In the genomic region with DNA sequence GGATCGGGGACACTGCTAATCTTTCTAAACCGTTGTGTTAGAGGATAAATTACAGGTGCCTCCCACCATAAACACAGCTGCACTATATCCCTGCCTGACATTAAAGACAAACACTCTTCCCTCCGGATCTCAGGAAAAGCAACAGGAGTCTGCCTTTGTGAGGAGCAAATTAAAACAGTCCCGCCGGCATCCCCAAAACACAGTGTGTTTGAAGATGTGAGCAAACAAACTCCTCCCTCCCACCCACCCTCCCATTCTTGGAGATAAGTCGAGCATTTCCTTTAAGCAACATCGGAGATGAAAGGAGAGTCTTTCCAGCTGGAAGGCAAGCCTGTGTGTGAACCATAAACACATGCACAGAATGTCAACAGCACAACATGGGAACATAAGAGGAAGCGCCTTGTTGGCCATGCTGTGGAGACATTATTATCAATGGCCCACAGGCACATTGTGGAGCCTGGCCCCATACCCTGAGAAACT, we compare ENCODE assay signal across 15 mouse cellular contexts.
DNase-seq lines count a peak whose midpoint lies in the region; ATAC-seq lines count a peak whose summit lies in the region.
"Had no signal": no experiment of that assay in that cellular context is flagged by ENCODE, and none has a peak within 500 bp of the region (broad histone marks: within the 10 kb centered on the region; RNA-seq: fewer than 3 reads in every experiment).

No protein-coding gene starts in this region.

- no peak for ATAC-seq in forebrain, embryonic 12.5 days (ENCODE audit: low FRiP score)
- ATAC-seq in kidney, embryonic 15.5 days (replicated peaks; ENCODE audit: low FRiP score), result peak; percentile 90
- ATAC-seq in stomach, embryonic 15.5 days (ENCODE audit: insufficient read depth, low FRiP score, low read depth), result peak; percentile 14; the same call in 1 of the 2 replicates

- H3K4me2 ChIP-seq in forebrain, embryonic 12.5 days, result no peak overlapping the region
- H3K4me2 ChIP-seq in kidney, embryonic 15.5 days, result 0 out of 2 replicates have a peak overlapping the region, but pooled peaks have one; percentile 14
- H3K4me2 ChIP-seq in stomach, embryonic 15.5 days, result no peak overlapping the region
- H3K4me2 ChIP-seq: hindbrain, embryonic 14.5 days; liver, embryonic 13.5 days; midbrain, embryonic 12.5 days had no signal

- no peaks in the 10 kb centered on the region for H3K27me3 ChIP-seq in forebrain, embryonic 10.5 days (ENCODE audit: poor library complexity, severe bottlenecking)
- no peaks in the 10 kb centered on the region for H3K27me3 ChIP-seq in forebrain, embryonic 12.5 days
- H3K27me3 ChIP-seq in kidney, embryonic 15.5 days, result no peaks in the 10 kb centered on the region
- H3K27me3 ChIP-seq in stomach, embryonic 15.5 days (replicated peaks), result no peaks in the 10 kb centered on the region
- H3K27me3 ChIP-seq: liver, embryonic 13.5 days had no signal

- peaks cover 13% of the 10 kb centered on the region for H3K4me1 ChIP-seq in forebrain, embryonic 10.5 days
- peaks cover 9% of the 10 kb centered on the region for H3K4me1 ChIP-seq in forebrain, embryonic 12.5 days
- peaks cover 18% of the 10 kb centered on the region for H3K4me1 ChIP-seq in kidney, embryonic 15.5 days
- peaks cover 2% of the 10 kb centered on the region; the same call in 1 of the 2 replicates for H3K4me1 ChIP-seq in stomach, embryonic 15.5 days
- H3K4me1 ChIP-seq: liver, embryonic 13.5 days had no signal

- H3K9me3 ChIP-seq in forebrain, embryonic 10.5 days, result no peaks in the 10 kb centered on the region
- no peaks in the 10 kb centered on the region for H3K9me3 ChIP-seq in forebrain, embryonic 12.5 days
- no peaks in the 10 kb centered on the region for H3K9me3 ChIP-seq in kidney, embryonic 15.5 days (replicated peaks)
- no peaks in the 10 kb centered on the region for H3K9me3 ChIP-seq in stomach, embryonic 15.5 days
- H3K9me3 ChIP-seq: liver, embryonic 13.5 days; midbrain, embryonic 12.5 days had no signal

- no peak for DNase-seq in forebrain, embryonic 10.5 days (ENCODE audit: extremely low spot score, low spot score)
- DNase-seq in kidney, adult 11 months, result no peak
- DNase-seq in ovary, adult 18-20 months (ENCODE audit: low spot score), result peak; percentile 4
- no peak for DNase-seq in ovary, postnatal 10 days (ENCODE audit: low spot score)
- no peak for DNase-seq in layer of hippocampus, postnatal 14 days (ENCODE audit: low spot score in 2 of 2)
- DNase-seq: adrenal gland, postnatal 10 days; cerebellum, postnatal 25 days; heart, adult 2 months; liver, embryonic 13.5 days; right cerebral cortex, adult 18-20 months had no signal

- WGBS in forebrain, embryonic 10.5 days, result 12% methylated on average over 8 of the region's 8 CpGs
- 9% methylated on average over 8 of the region's 8 CpGs for WGBS in forebrain, embryonic 12.5 days
- 5% methylated on average over 8 of the region's 8 CpGs for WGBS in kidney, embryonic 15.5 days
- WGBS in stomach, embryonic 15.5 days, result 9% methylated on average over 8 of the region's 8 CpGs

- no peaks in the 10 kb centered on the region for H3K36me3 ChIP-seq in forebrain, embryonic 10.5 days (replicated peaks)
- H3K36me3 ChIP-seq in forebrain, embryonic 12.5 days (replicated peaks), result no peaks in the 10 kb centered on the region
- H3K36me3 ChIP-seq in kidney, embryonic 15.5 days, result no peaks in the 10 kb centered on the region
- no peaks in the 10 kb centered on the region for H3K36me3 ChIP-seq in stomach, embryonic 15.5 days
- H3K36me3 ChIP-seq: liver, embryonic 13.5 days; midbrain, embryonic 12.5 days had no signal

- H3K27ac ChIP-seq in forebrain, embryonic 10.5 days, result peak overlapping the region; percentile 26; the same call in 1 of the 2 replicates
- no peak overlapping the region for H3K27ac ChIP-seq in forebrain, embryonic 12.5 days
- peak overlapping the region; percentile 78 for H3K27ac ChIP-seq in kidney, embryonic 15.5 days
- H3K27ac ChIP-seq in stomach, embryonic 15.5 days, result 0 out of 2 replicates have a peak overlapping the region, but pooled peaks have one; percentile 36
- H3K27ac ChIP-seq: heart, adult 2 months; hindbrain, embryonic 14.5 days; liver, embryonic 13.5 days; midbrain, embryonic 12.5 days had no signal

- H3K4me3 ChIP-seq in forebrain, embryonic 10.5 days, result no peak overlapping the region
- no peak overlapping the region for H3K4me3 ChIP-seq in forebrain, embryonic 12.5 days (replicated peaks)
- H3K4me3 ChIP-seq in kidney, embryonic 15.5 days (replicated peaks), result no peak overlapping the region
- no peak overlapping the region for H3K4me3 ChIP-seq in stomach, embryonic 15.5 days (replicated peaks)
- H3K4me3 ChIP-seq: heart, adult 2 months; liver, embryonic 13.5 days; midbrain, embryonic 12.5 days had no signal

- no peak overlapping the region for H3K9ac ChIP-seq in forebrain, embryonic 12.5 days
- no peak overlapping the region for H3K9ac ChIP-seq in kidney, embryonic 15.5 days
- no peak overlapping the region for H3K9ac ChIP-seq in stomach, embryonic 15.5 days
- H3K9ac ChIP-seq: hindbrain, embryonic 14.5 days; liver, embryonic 13.5 days; midbrain, embryonic 12.5 days had no signal
